Mouse (Mus musculus) megakaryocyte-erythroid progenitor cell, adult 5-6 weeks (primary cell): ENCODE measurements around the gene Ubash3b. TPM values are rescaled to one million over a fixed set of nuclear protein-coding genes. Genes with fewer than 3 reads are reported as not detected.

Experiments used
- ATAC-seq: replicated peaks from 2 replicates; pipeline ENCODE4 v1.8.0; 2016; ENCODE audit warnings: mild to moderate bottlenecking, inconsistent platforms; ENCODE audit not compliant: severe bottlenecking, poor library complexity, low FRiP score, low TSS enrichment
- total RNA-seq, 2 experiments: library from RNA; stranded (forward) in 1 of 2; stranded (reverse) in 1 of 2; fragments of 200-1000, 215-1000 nt in 1 of 2; fragments of >200 nt in 1 of 2; fragmentation: Nextera tagmentation in 1 of 2; gene quantifications; 2 replicates each; pipeline ENCODE4 v1.2.3; 2014 to 2017

Gene Ubash3b
- total RNA-seq, 2 experiments from 2014 or later = 4.0 to 5.6 TPM

DNA sequence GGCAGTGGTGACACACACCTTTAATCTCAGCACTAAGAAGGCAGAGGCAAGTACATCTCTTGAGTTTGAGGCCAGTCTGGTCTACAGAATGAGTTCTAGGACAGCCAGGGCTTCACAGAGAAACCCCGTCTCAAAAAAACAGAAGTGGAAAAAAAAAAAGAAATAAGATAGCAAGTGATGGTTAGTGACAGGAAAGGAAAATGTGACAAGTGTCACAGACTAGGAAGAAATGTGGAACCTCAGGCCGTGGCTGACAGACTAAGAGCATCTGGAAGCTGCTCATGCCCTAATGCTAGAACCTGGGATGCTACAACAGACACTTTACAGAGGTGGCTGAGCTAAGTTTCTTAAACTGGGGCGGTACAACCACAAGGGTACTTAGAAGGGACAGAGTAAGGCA lies 18.4 kb downstream of the Ubash3b start:
- ATAC-seq = no peak

GRCm38 (mm10) chr9:41141026-41141425 lies 20.5 kb downstream of the Ubash3b start:
- ATAC-seq = no peak

DNA sequence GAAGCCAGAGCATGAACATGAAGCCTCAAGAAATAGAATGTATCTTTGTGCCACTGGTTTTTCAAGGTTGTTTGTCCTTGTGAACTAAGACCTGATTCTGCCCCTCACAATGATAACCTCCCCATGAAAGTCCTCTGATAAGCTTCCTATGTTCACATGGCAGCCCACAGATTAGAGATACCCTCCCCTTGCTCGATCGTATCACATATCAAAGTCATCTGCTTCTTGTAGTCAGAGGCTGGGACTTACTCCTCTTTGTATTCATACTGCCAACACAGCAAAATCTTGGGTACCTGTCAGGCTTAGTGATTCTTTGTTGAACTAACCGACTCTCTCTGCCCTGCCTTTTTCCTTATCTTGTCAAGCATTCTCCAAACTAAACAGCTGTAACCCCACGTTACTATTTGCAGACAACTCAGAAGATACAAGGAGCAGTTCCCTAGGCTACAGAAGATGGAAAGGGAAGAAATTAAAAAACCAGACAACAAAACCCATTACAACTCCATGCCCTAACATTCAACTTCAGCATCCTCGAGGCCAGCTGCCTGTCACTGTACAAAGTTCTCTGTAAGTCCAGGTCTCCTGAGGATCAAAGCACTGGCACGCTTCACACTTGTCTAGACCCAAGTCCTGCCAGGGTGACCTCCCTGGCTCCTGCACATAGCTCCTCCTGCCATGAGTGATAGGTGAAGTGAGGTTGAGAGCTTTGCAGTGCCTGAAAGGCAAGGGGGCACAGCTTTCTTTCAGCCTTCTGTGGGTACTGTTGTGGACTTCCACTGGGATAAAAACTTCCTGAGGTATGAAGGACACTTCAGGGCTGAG lies 22.3 kb downstream of the Ubash3b start:
- peak; percentile 56 for ATAC-seq

DNA sequence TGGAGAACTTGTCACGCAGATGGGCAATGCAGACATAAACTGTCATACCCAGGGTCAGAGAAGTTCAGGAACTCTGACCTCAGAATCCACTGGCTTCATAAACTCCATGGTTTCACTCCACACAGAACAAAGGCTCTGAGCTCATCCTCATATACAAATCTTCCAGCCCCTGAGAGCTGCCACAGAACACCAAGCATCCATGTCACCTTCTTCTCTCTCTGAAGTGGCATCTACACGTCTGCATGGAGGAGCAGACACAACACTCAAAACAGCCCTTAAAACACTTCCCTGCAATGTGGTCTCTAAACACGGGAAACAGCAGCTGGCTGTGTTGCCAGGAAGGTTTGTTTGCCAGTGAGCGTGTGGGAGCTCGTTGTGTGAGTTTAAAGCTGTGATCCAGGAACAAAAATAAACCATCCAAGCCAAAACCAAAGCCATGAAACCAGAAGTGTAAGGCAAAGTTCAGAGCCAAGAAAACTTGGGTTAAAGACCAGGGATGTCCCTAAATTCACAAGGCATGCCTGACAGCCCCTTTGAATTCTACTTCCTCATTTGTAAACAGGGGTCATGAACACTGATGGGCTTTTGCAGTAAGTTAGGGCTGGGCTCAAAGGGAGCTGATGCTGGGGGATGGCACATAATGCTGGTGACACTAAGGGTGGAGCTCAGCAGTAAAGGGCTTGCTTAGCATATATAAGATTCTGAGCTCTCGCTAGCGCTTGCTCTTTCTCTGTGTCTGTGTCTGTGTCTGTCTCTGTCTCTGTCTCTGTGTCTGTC lies 24.6 kb downstream of the Ubash3b start:
- no peak for ATAC-seq

DNA sequence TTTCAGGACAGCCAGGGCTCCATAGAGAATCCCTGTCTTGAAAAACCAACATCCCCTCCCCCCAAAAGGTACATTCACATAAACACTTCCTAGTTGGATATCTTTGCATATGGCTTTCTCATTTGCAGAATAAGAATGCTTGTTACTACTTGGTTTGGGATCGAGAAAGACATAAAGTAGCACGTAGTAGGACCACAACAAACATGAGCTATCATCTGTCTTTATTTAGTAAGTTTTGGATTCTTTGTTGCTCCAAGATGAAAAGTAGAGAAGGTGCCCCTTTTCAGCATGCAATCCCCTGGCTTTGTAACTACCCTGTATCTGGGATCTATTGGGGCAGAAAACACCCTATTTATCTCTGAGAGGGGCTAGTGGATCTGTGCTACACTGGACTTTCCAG lies 25.2 kb downstream of the Ubash3b start:
- no peak for ATAC-seq

DNA sequence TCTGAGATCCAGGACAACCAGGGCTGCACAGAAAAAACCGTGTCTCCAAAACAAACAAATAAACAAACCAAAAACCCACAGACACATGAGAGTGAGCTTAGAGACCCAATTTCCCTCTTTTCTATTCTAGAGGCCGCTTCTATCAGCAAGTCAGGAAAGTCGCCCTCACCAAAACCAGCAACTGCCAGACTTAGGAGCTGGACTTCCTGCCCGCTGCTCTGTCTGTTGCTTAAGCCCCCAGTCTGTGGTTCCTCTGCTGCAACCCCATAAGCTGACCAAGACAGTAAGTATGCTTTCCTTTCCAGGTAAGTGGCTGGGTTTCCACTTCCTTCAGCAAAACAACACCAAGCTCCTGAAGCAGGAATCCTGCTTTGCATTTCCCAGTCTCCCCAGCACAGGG lies 26.6 kb downstream of the Ubash3b start:
- ATAC-seq = no peak

DNA sequence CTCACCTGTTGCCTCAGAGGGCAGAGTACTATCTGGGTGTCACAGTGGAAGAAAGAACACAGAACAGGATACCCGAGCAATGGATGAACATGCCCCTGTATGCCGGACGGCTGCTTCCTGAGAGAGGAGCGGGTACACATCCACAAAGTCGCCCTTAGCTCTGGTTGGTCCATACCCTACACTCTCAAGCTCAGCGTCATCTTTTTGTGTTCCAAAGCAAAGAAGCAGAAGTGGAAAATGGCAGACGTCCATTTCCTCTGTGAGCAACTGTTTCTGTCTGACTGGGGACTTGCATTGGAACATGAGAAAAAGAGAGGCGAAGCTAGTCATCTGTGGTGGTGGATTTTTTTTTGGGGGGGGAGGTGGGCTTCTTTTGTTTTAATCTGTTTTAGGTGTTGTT lies 30.9 kb downstream of the Ubash3b start:
- no peak for ATAC-seq

- ATAC-seq = peak; percentile 75
Measured at GRCm38 (mm10) chr9:41129802-41130480, 31.6 kb downstream of the Ubash3b start.

GRCm38 (mm10) chr9:41129273-41129672 lies 32.2 kb downstream of the Ubash3b start:
- ATAC-seq = no peak

DNA sequence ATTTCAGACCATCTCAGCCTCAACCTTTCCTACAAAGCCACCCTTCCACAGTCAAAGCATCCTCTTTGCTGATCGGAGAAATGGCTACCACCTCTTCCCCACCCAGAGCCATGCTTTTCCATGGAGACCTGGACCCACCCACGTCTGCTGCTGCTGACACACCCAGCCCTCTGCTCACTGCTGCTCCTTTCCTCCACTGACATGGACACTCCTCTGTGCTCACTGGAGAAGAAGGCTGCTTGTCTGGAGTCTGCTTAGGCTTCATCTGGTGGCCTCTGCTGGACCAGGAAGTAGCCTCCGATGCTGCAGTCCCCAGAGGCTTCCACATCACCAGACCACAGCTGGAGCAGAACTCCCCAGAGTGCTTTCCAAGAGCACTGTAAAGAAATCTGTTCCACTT lies 34.8 kb downstream of the Ubash3b start:
- no peak for ATAC-seq

DNA sequence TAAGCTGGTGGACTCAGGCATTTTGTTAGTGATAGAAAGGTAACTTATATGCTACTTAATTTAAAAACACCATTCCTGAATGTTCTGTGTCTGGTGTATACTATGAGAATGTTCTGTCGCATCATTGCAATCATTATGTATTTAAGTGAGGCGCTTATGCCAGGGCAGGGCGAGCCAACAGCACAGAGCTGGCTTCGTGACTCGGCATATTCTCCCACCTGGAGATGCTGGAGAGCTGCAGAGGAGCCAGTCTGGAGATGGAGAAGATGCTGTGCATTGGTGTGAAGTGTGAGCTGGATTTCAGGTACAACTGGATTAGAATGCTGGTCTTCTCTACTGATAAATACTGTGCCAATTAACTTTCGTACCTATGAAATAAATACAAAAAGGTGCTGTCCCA lies 37.2 kb downstream of the Ubash3b start:
- no peak for ATAC-seq

- 0 out of 2 replicates have a peak, but pooled peaks have one; percentile 25 for ATAC-seq
Measured at GRCm38 (mm10) chr9:41122390-41123110, 38.9 kb downstream of the Ubash3b start.

GRCm38 (mm10) chr9:41121701-41122354 lies 39.7 kb downstream of the Ubash3b start:
- no peak for ATAC-seq

- no peak for ATAC-seq
Measured at GRCm38 (mm10) chr9:41119958-41120357, 41.5 kb downstream of the Ubash3b start.

DNA sequence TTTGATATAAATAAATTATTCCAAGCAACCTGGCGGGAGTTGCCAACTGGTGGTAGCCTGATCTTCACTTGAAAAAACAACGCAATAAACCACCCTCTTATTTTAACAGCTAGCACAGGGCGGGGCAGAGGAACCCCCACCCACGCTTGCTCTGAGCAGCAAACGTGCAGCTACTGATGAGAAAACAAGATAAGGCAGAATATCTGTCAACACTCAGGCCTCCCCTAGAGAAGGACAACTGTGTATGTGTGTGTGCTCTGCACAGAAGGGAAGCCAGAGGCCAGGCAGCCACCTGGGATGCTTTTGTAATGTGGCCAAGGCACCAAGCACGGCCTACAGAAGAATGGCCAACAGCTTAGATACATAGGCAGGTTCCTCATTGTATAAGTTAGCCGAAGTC lies 43.4 kb downstream of the Ubash3b start:
- ATAC-seq = peak; percentile 91

- no peak for ATAC-seq
Measured at GRCm38 (mm10) chr9:41116126-41116525, 45.4 kb downstream of the Ubash3b start.

- no peak for ATAC-seq
Measured at GRCm38 (mm10) chr9:41114367-41114766, 47.1 kb downstream of the Ubash3b start.

GRCm38 (mm10) chr9:41109749-41110148 lies 51.7 kb downstream of the Ubash3b start:
- no peak for ATAC-seq
